In the genomic region with DNA sequence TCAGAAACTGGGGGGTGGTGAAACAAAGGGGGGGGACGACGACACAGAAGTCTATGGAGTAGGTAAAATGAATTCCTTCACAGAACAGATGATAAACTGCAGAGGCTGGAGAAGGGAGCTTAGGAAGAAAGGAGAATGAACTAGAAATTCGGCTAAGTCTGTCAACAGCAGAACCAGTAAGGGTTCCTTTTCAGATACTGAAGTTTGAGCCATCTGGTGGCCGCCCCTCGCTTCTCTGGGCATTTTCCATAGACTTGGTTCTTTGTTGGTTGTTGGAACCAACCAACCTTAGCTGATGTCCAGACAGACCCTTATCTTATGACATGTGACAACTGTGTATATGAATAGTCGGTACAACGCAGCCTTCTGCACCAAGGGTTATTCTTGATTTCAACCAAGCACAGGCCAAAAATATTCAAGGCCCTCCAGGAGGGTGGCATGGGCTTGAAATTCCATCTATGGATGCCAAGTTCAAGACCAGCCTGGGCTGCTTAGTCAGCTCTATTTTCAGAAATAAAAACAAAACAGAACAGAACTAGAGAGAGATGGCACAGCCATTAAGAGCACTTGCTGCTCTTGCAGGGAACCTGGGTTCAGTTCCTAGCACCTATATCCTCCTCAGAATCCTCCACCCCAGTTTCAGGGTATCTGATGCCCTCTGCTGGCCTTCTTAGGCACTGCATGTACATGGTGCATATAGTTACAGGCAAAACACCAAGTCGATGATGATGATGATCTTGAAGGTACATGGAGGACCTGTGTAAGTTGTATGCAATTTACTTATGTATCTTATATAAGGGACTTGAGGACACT, we compare ENCODE assay signal across 1 mouse cellular context.
A peak's percentile ranks its signal among the peaks of the same experiment; 100 is the strongest.
TF ChIP-seq lines count a peak whose summit lies in the region.

No protein-coding gene starts in this region.

TF ChIP-seq in ES-E14, 5 proteins besides CTCF, POLR2A, EP300 and RAD21:
- TF ChIP-seq MAFK (IDR thresholded peaks at IDR 0.05; ENCODE audit: insufficient read depth, low read depth, low read length), result peak; percentile 46; the same call in 1 of the 2 replicates
- TF ChIP-seq ZC3H11A (IDR thresholded peaks at IDR 0.05; ENCODE audit: borderline replicate concordance, low read depth, low read length), result peak; percentile 53; the same call in 1 of the 2 replicates
- no peak for TF ChIP-seq ZNF384 (IDR thresholded peaks at IDR 0.05; ENCODE audit: low read depth, low read length)
- TF ChIP-seq HCFC1 (IDR thresholded peaks at IDR 0.05; ENCODE audit: borderline replicate concordance, insufficient read depth, low read length), result no peak
